Mouse (Mus musculus): ENCODE measurements around the gene Cntfr. TPM values are rescaled to one million over a fixed set of nuclear protein-coding genes. Genes with fewer than 3 reads are reported as not detected.
"Not testable (repeated sequence)": the region's sequence is repeated elsewhere in the genome, so short reads cannot be mapped to it uniquely, and the experiment has no call there.

The Cntfr gene
- 27.6 and 32.7 TPM in 2 replicates for polyA plus RNA-seq (2015; fragmentation: Nextera tagmentation; extraction: Ambion mirVana)

- H3K4me1 ChIP-seq (replicated peaks); H3K36me3 ChIP-seq; H3K27me3 ChIP-seq; H3K9ac ChIP-seq (replicated peaks); H3K27ac ChIP-seq; ATAC-seq; H3K9me3 ChIP-seq: not testable (repeated sequence)
- H3K4me3 ChIP-seq (replicated peaks): peak within 1 kb of the TSS; percentile 25; the same call in 1 of the 2 replicates
- H3K4me2 ChIP-seq (replicated peaks): peak within 1 kb of the TSS; percentile 46
- WGBS: 10% methylated on average over 35 of the region's 40 CpGs
These were observed at the start of gene Cntfr for GRCm38 (mm10) chr4:41696930-41697841. Gene Cntfr (minus strand): TSS chr4:41697089.

DNA sequence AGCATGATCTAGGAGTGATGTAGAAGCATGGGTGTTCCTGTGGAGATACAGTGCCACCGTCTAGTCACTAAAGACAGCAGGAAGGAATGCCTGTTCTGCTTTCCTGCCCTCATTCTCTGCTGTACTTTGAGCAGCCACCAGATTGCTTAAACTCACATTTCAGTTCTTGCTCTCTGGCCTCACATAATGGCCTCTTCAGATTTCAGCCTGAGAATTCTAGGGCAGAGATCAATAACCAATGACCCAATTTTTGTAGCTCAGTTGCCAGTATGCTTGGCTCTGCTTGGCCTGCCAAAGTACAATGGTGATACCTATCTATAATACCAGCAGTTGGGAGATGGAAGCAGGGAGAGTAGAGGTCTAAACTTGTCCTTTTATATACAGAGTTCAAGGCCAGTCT is 48.1 kb upstream of the Cntfr start:
- no peak for ATAC-seq
- 82% methylated on average over 1 of the region's 1 CpGs for WGBS
- no peak overlapping the region for H3K4me2 ChIP-seq (replicated peaks)
- no peaks in the 10 kb centered on the region for H3K36me3 ChIP-seq
- H3K9me3 ChIP-seq: peaks cover 15% of the 10 kb centered on the region
- no peak overlapping the region for H3K9ac ChIP-seq (replicated peaks)
- H3K4me3 ChIP-seq (replicated peaks): no peak overlapping the region
- no peak overlapping the region for H3K27ac ChIP-seq
- H3K27me3 ChIP-seq: peaks cover 3% of the 10 kb centered on the region; the same call in 1 of the 2 replicates
- peaks cover 11% of the 10 kb centered on the region for H3K4me1 ChIP-seq (replicated peaks)

GRCm38 (mm10) chr4:41744131-41744530 is 47.2 kb upstream of the Cntfr start:
- Histone ChIP-seq H3K27ac (no peak overlapping the region), H3K9me3 (peaks cover 15% of the 10 kb centered on the region), H3K36me3 (0 out of 2 replicates have a peak, but pooled peaks cover 5% of the 10 kb centered on the region), H3K4me2 (replicated peaks) (no peak overlapping the region), H3K9ac (replicated peaks) (no peak overlapping the region), H3K4me3 (replicated peaks) (no peak overlapping the region), H3K4me1 (replicated peaks) (peaks cover 20% of the 10 kb centered on the region), H3K27me3 (peaks cover 3% of the 10 kb centered on the region; the same call in 1 of the 2 replicates)
- 72% methylated on average over 2 of the region's 2 CpGs for WGBS
- ATAC-seq: no peak

DNA sequence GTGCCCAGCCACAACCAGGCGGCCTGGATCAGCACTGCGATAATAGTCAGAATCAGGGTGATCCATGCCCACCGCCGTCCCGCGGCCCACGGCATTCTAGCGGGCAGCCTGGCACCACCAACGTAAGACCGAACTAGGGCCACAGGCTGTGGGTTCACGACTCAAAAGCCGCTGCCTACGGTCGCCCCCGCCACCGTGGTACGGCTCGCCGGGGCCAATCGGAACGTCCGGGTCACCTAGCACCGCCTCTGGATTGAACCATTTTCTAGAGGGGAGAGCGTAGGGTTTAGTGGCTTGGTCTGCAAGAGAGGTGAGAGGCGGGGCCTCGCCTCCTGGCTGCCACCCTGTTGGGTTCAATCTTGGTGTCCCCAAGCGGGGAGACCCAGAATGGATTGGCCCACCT is 44.3 kb upstream of the Cntfr start:
- Histone ChIP-seq H3K4me1 (replicated peaks) (peaks cover 21% of the 10 kb centered on the region), H3K4me3 (replicated peaks) (peak overlapping the region; percentile 64), H3K9me3 (peaks cover 4% of the 10 kb centered on the region; the same call in 1 of the 2 replicates), H3K27me3 (peaks cover 3% of the 10 kb centered on the region; the same call in 1 of the 2 replicates), H3K9ac (replicated peaks) (peak overlapping the region; percentile 79), H3K27ac (peak overlapping the region; percentile 81), H3K4me2 (replicated peaks) (peak overlapping the region; percentile 83), H3K36me3 (peaks cover 13% of the 10 kb centered on the region; the same call in 1 of the 2 replicates)
- under 1% methylated on average over 27 of the region's 27 CpGs for WGBS
- peak; percentile 96 for ATAC-seq

GRCm38 (mm10) chr4:41740380-41741157 is 43.7 kb upstream of the Cntfr start:
- H3K27ac ChIP-seq: peak overlapping the region; percentile 81
- H3K9me3 ChIP-seq: no peaks in the 10 kb centered on the region
- H3K9ac ChIP-seq (replicated peaks): peak overlapping the region; percentile 79
- peaks cover 21% of the 10 kb centered on the region for H3K4me1 ChIP-seq (replicated peaks)
- peak overlapping the region; percentile 64 for H3K4me3 ChIP-seq (replicated peaks)
- H3K36me3 ChIP-seq: peaks cover 13% of the 10 kb centered on the region; the same call in 1 of the 2 replicates
- peak overlapping the region; percentile 83 for H3K4me2 ChIP-seq (replicated peaks)
- peaks cover 3% of the 10 kb centered on the region; the same call in 1 of the 2 replicates for H3K27me3 ChIP-seq
- WGBS: 1% methylated on average over 48 of the region's 48 CpGs
- peak; percentile 89 for ATAC-seq

DNA sequence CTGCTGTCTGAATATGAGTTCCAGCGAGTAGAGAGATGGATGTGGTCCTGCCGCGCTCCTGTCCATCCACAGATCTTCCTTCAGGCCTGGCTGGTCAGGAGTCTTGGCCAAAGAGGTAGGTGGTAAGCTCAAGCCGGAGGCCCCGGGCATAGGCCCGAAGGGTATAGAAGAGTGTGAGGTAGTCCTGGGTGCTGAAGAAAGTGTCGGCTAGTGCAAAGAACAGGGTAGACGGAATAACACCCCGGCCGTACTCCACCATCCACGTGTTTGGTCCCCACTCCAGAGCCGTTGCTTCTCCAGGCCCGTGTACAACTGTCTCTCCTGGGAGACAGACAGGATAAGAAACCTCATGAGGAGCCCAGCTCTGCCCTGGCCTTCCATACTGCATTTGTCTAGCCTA is 42.4 kb upstream of the Cntfr start:
- H3K27me3 ChIP-seq: peaks cover 3% of the 10 kb centered on the region; the same call in 1 of the 2 replicates
- ATAC-seq: no peak
- no peaks in the 10 kb centered on the region for H3K9me3 ChIP-seq
- WGBS: 95% methylated on average over 13 of the region's 13 CpGs
- peaks cover 13% of the 10 kb centered on the region; the same call in 1 of the 2 replicates for H3K36me3 ChIP-seq
- peaks cover 21% of the 10 kb centered on the region for H3K4me1 ChIP-seq (replicated peaks)
- no peak overlapping the region for H3K4me3 ChIP-seq (replicated peaks)
- H3K9ac ChIP-seq (replicated peaks): no peak overlapping the region
- H3K4me2 ChIP-seq (replicated peaks): peak overlapping the region; percentile 83
- no peak overlapping the region for H3K27ac ChIP-seq

DNA sequence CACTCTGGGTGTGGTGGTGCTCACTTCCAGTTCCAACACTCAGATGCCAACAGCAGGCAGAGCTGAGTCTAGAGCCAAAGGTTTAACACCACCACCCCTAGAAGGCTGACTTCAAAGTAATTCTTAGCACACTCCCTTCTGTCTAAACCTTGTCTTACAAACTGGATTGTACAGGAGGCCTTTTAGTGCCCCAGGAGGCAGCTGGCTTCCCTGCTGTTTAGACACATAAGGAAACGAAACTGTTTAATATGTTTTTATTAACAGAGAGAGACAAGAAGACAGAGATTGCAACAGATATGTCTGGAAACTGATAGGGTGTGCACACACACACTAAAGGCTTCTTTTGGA is 41.3 kb upstream of the Cntfr start:
- ATAC-seq: no peak
- 65% methylated on average over 1 of the region's 1 CpGs for WGBS

DNA sequence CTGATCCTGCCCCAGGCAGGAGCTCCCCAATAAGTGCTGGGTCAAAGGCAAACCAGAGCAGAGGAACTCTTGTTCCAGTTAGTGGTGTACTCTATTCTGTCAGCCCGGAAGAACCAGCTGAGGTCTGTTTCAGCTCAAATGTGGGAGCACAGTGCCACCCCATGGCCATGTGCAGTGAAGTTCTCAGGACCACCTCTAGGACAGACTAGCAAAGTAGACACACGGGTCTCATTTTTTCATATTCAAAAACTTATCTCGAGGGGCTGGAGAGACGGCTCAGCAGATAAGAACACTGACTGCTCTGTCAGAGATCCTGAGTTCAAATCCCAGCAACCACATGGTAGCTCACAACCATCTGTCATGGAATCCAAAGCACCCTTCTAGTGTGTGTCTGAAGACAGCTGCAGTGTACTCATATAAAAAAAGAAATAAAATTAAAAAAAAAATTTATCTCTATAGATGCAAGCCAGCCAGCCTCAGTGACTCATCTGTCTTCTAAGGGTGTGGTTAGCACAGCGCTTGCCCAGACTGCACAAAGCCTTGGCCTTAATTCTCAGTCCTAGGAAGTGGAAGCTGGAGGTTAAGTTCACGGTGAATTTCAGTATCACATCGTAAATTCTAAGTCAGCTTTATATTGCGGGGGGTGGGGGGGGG is 40.8 kb upstream of the Cntfr start:
- Histone ChIP-seq H3K4me2 (replicated peaks) (no peak overlapping the region), H3K27me3 (peaks cover 16% of the 10 kb centered on the region), H3K36me3 (peaks cover 13% of the 10 kb centered on the region; the same call in 1 of the 2 replicates), H3K4me1 (replicated peaks) (peaks cover 21% of the 10 kb centered on the region), H3K4me3 (replicated peaks) (no peak overlapping the region), H3K9me3 (no peaks in the 10 kb centered on the region), H3K27ac (no peak overlapping the region), H3K9ac (replicated peaks) (no peak overlapping the region)
- peak; percentile 35; the same call in 1 of the 2 replicates for ATAC-seq
- 46% methylated on average over 8 of the region's 8 CpGs for WGBS

More for the DNA sequence above, 41.3 kb upstream of the Cntfr start:
- Histone ChIP-seq H3K9me3 (no peaks in the 10 kb centered on the region), H3K9ac (replicated peaks) (no peak overlapping the region), H3K36me3 (peaks cover 13% of the 10 kb centered on the region; the same call in 1 of the 2 replicates), H3K4me3 (replicated peaks) (no peak overlapping the region), H3K27me3 (peaks cover 10% of the 10 kb centered on the region; the same call in 1 of the 2 replicates), H3K4me2 (replicated peaks) (no peak overlapping the region), H3K4me1 (replicated peaks) (peaks cover 21% of the 10 kb centered on the region), H3K27ac (no peak overlapping the region)

DNA sequence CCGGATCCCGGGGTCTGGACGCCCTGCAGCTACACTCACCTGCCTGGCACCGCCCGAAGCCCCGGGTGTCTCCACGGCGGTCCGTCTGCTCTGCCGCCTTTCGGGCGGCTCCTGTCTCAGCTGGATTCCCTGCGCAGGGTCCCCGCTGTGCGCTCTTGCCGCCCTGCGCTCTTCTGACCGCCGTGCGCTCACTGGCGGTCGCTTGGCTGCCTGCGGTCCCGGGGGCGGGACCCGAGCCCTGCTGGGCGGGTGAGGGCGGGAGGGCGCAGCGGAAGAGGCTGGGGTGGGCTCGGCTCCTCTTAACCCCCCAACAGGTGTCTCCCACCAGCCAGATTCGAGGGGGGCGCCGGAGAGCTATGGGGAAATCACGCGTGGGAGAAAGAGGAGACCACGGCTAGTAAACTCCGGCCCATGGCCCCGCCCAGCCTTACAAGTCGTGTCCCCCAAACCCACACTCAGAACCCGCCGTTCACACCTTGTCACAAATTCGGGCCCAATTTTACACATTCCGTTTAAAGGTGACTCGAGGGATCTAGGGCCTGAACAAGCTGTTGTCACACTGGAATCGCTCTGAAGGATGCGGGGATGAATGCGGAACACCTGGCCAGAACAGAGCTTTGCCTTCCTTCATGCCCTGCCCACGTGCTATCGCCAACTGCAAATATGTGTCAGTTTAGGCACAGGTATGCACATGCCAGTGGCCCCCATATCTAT is 34.3 kb upstream of the Cntfr start, which contains the start of gene Arid3c:
Gene Arid3c, minus strand, starts transcription at position 91 of the 714 bp plus-strand sequence.
- peak; percentile 53; the same call in 1 of the 2 replicates for ATAC-seq

DNA sequence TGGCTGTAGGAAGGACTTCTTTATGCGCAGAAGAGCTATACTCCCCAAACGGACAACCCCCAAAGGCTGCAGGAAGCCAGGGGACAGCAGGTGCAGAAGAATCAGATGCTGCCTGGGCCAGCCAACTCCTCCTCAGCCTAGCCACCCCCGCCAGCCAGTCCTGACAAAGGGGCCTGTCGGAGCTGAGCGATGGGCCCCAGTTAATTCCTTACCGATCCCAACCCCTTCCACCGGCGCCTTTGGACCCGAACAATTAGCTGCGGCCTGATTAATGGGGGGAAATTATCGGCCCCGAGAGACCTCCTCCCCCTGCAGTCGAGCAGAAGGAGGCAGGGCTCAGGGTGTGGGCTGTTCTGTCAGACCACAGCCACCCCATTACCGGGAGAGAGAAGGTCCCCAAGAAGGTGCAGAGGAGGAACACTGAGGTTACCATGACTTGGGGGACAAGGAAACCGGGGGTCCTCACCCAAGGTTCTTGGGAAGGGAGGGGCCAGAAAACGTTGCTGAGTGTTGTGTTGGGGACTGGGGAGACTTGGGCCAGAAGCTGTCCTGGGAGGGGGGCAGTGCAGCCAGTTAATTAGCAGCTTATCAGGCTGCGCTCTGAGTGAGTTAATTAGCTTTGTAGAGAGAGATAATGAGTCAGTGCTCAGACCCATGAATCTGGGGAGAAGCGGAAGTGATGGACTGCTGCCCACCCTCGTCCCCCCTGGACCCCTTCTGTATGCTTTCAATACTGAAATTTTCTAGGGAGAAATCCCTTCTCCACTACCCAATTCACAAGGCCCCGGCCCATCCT is 30.1 kb upstream of the Cntfr start:
- Histone ChIP-seq H3K27me3 (peaks cover 81% of the 10 kb centered on the region), H3K4me2 (replicated peaks) (peak overlapping the region; percentile 32), H3K4me1 (replicated peaks) (peaks cover 42% of the 10 kb centered on the region), H3K27ac (peak overlapping the region; percentile 30; the same call in 1 of the 2 replicates), H3K9ac (replicated peaks) (peak overlapping the region; percentile 41; the same call in 1 of the 2 replicates), H3K9me3 (no peaks in the 10 kb centered on the region), H3K4me3 (replicated peaks) (0 out of 2 replicates have a peak overlapping the region, but pooled peaks have one; percentile 4), H3K36me3 (no peaks in the 10 kb centered on the region)
- no peak for ATAC-seq
- WGBS: 12% methylated on average over 20 of the region's 20 CpGs

More for the DNA sequence above, 34.3 kb upstream of the Cntfr start, which contains the start of gene Arid3c:
- no peaks in the 10 kb centered on the region for H3K36me3 ChIP-seq
- H3K4me2 ChIP-seq (replicated peaks): peak within 1 kb of the TSS; percentile 57
- H3K9ac ChIP-seq (replicated peaks): peak within 1 kb of the TSS; percentile 55
- H3K4me1 ChIP-seq (replicated peaks): peaks cover 23% of the 10 kb centered on the region
- 2% methylated on average over 50 of the region's 50 CpGs for WGBS
- no peak within 1 kb of the TSS for H3K27ac ChIP-seq
- peak within 1 kb of the TSS; percentile 39 for H3K4me3 ChIP-seq (replicated peaks)
- H3K9me3 ChIP-seq: no peaks in the 10 kb centered on the region
- peaks cover 75% of the 10 kb centered on the region for H3K27me3 ChIP-seq
